Mouse (Mus musculus) large intestine, adult 2 months (tissue): ENCODE results near the gene Bcorl1. TPM values are rescaled to one million over a fixed set of nuclear protein-coding genes. Genes with fewer than 3 reads are reported as not detected.

ENCODE experiments used
- DNase-seq: peaks from one replicate; pipeline ENCODE4 v3.0.0-alpha.2; 2012; ENCODE audit warnings: low read depth, low spot score
- WGBS: fragments of 180-500 bp; shearing (Covaris S2); methylation state at CpG from one replicate; pipeline ENCODE4 v1.1.7; 2018; 5-methylcytosine and 5-hydroxymethylcytosine counted together
- polyA plus RNA-seq: library from polyadenylated mRNA; depleted of rRNA; stranded (reverse); fragments of >200 nt; gene quantifications from 2 replicates; pipeline ENCODE4 v1.2.3, GENCODE M21; 2012

Gene Bcorl1
- polyA plus RNA-seq, 1 experiment = 2.8 TPM

DNA sequence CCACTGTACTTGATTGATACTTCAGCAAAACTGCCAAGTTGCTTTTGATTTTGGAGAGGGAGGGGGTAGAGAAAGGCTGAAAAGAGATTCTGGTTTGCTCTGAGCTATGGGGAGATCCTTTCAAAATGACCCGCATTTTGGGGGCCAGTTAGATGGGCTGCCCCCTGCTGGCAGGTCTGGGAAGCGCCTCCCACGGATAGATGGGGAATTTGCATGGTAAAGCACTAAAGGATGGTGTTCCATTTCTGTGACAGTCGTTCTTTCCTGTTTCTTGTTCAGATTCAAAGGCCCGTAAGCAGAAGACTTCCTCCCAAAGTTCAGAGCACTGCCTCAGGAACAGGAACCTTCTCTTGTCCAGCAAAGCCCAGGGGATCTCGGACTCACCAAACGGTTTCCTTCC, 42.5 kb downstream of the Bcorl1 start:
- no peak for DNase-seq
- 45% methylated on average over 7 of the region's 7 CpGs for WGBS

DNA sequence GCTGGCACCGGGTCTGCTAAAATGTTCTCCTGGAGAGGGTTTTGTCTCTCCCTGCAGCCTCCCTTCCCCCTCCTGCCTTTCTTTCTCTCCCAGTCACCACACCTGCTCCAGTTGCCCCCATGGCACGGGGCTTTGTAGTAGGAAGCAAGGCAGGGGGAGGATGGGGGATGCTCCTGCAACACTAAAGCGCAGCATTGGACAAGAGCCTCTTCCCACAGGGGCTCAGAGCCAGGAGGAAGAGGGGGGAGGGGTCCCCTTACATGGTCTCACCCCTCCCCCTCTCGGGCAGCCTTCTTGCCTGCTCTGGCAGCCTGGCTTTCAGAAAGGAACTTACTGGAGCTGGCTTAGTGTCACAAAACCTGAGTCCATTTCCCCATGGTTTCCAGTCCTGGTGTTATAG, 44.8 kb downstream of the Bcorl1 start:
- WGBS = 84% methylated on average over 4 of the region's 4 CpGs
- DNase-seq = no peak

DNA sequence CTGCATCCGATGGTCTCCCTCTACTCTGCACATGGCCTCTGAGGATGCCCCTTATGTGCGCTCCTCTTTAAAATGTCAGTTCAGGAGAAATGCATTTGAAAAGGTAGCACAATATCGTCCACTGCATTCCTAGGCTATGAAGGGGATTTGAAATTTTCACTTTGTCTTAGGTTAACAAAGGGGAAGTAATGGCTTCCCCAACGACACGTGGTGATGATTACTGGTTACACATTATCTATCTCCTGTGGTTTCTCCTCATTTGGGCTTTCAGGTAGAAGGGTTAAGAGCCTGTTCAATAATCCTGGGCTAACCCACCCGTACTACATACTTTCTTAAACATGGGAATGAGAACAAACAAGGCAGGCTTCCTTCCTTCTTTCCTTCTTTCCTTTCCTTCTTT, 48.2 kb downstream of the Bcorl1 start:
- WGBS = 78% methylated on average over 6 of the region's 6 CpGs
- DNase-seq = no peak

DNA sequence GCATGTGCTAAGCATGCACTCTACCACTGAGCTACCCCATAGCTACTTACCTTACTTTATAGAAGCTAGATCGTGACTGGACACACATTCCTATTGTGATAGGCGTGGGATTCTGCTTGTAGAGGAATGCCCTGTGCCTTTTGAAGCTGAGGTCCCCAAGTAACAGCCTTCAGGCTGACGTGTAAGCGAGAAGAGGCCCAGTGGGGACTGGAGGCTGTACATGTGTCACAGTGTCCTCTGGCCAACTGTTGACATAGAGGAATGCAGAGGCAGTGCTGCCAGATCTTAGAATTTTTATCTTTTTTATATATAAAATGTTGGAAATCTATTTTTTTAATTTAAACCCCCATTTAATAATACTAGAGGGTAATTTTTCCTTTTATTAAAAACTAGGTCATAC, 58.8 kb downstream of the Bcorl1 start:
- DNase-seq = no peak
- WGBS = 79% methylated on average over 4 of the region's 4 CpGs

DNA sequence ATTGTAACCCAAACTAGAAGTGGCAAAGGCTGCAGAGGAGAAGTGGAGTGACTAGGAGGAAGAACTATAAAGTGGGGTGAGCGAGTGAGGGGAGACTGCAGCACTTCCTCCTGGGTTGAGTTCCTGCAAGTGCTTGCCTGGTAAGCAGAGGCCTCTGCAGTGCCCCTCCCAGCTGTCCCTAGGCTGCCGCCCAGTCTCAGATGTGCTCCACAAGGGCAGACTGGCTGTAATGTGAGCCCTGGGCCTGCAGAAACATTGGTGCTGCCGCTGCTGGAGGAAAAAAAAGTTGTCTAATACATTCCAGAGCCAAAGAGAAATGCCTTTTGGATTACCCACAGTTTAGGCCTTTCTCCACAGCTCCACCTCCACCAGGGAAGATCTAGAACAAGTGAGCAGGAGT, 64.0 kb downstream of the Bcorl1 start:
- WGBS = 45% methylated on average over 3 of the region's 3 CpGs
- DNase-seq = no peak

DNA sequence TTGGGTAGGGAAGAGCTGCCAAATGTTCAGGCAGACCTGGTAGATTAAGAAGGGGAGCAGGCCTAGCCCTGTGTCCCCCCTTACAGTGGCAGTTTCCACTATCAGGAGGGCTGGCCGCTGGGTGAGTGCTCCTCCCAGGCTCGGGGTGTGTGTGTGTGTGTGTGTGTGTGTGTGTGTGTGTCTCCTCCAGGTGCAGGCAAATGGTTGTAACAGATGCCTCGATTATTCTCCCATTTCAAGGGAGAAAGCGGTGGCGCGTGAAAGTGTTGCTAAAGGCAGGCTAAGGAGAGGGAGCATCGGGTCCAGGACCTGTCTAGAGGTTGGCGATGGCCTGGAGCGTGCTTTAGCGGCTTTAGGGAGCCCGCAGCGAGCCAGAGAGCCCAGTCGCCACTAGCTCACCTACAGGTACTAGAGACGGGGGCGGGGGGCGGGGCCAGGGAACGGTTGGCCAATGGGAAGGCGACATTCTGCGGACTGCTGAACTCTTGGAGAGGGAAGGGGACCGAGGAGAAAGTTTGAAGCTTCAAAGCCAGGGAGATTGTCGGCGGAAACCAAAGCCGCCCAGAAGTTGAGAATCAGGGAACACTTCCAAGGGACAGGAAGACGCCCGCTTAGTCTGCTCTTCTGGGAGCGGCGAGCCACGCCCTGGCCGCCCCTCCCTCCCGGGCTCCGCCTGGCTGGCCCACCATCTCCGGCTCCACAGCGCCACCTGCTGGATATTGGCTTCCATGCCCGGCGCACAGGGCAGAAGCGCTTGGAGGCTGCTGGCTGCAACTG, 68.6 kb downstream of the Bcorl1 start:
- DNase-seq = peak; percentile 60
- 10% methylated on average over 36 of the region's 36 CpGs for WGBS

DNA sequence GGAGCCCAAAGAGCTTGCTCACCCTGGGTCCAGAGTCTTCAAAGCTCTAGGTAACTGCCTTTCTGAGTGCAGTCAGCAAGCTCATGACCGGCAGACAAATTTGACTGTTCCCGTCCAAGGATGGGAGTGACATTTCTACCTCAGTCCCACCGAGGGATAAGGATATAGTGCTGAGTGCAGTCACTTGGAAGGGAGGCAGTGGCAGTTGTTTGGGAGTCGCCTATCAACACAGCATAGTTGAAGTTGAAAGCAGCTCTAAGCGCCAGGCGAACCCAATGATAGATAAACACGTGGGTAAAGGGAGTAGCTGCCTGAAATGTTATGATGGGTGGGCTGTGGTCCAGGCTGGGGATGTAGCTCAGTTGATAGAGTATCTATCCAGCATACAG, 69.2 kb downstream of the Bcorl1 start:
- DNase-seq = no peak
- 26% methylated on average over 7 of the region's 7 CpGs for WGBS

DNA sequence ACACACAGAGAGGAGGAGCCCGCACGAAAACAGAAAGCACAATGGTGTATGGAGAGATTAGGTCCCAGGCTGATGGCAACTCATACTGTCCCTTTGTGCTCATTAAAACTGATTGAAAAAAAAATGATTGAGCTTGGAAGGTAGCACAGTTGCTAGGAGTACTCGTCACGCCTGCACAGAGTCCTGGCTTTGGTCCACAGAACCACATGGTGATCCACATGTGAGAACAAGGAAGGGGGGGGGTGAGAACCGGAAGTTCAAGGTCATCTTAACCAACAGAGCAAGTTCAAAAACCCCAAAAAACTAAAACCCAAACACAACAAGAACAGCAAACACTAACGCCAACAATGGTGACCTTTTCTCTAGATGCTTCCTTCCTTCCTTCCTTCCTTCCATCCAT, 71.5 kb downstream of the Bcorl1 start:
- no peak for DNase-seq
- WGBS = 62% methylated on average over 6 of the region's 6 CpGs

DNA sequence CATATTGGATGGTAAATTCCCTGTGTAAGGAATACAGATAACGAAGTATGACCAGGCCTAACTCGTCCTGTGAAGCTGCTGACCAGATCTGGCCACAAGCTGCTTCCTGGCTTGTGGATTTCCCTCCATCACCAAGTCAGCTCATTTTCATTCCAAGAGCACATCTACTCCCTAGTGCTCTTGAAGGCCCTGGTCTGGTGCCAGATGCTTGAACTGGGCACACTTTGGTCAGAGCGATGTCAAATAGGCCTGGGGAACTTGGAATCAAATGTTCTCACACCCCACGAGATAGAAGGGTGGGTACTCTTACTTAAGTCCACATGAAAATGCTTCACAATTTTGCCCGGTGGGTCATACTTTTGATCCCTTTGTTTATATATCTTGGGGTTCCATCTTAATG, 73.1 kb downstream of the Bcorl1 start:
- DNase-seq = no peak
- WGBS = 85% methylated on average over 5 of the region's 5 CpGs

DNA sequence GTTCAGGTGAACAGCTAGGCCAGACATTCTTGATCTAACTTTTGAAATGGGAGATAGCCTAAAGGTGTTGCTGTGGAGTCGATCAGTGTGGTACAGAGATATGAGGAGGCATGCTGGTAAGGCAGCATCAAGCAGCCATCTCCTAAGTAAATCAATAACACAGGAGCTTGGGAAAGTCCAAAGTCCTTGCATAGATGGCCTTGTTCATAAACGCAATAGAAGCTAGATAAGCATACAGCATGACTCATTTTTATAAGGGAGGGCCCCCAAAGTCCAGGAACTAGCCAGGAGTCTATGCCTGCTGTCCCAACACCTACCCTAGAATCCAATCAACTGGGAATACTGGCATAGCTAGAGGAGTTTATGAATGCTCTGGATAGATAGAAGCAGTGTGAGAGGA, 77.3 kb downstream of the Bcorl1 start:
- WGBS = 29% methylated on average over 2 of the region's 2 CpGs
- DNase-seq = peak; percentile 57

DNA sequence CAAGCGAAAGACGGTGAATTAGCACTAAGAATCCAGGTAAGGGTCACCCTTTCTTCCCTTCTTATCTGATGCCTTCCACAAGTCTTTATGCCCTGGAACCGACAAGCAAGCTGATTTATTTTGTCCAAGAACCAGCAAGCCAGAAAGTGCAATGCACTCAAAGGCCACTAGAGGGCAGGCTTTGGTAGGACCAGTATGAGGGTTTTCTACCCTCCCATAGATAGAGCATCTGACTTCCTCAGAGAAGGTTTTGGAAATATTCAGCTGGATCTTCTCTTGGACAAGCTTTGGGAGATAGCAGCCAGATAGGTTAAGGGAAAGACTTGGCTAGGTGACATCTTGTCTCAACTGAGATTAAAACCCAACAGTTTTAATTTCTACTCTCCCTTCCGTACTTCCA, 81.8 kb downstream of the Bcorl1 start:
- no peak for DNase-seq
- WGBS = 33% methylated on average over 4 of the region's 4 CpGs

DNA sequence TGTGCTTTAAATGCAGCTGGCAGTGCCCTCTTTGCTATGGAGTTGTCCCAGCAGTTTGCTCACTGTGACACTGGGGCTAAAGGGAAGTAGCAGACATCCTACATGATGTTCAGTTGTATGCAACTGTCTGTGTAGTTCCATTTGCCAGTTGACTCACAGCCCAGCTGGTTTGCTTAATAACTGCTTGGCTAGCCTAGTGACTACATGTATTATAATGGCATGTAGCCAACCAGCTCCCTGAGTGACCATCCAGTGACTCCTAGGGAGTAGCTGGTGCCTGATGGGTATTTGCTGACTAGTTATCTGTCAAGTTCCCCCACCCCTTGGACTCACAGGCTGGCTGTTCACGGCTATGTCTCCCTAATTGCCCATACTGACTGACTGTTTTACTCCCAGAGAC, 82.5 kb downstream of the Bcorl1 start:
- 46% methylated on average over 1 of the region's 1 CpGs for WGBS

DNA sequence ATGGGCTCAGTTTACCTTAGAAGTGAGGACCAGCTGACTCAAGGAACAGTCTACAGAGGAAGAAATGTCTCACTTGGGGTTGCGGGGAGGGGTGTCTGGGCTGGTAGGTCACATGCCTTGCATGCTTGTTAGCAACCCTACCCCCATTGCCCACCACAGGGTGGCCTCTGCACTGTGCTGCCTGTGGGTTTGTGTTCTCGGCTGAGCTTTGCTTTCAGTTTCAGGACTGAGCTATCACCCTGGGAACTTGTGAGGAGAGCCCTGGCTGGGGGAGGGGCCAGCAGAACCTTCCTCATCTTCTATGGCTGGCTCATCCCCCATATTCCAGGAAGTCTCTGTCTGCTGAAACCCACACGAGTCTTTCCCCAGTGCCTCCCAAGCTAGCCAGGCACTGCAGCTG, 83.4 kb downstream of the Bcorl1 start:
- no peak for DNase-seq
- 39% methylated on average over 3 of the region's 3 CpGs for WGBS

More for the DNA sequence above, 82.5 kb downstream of the Bcorl1 start:
- DNase-seq = no peak

DNA sequence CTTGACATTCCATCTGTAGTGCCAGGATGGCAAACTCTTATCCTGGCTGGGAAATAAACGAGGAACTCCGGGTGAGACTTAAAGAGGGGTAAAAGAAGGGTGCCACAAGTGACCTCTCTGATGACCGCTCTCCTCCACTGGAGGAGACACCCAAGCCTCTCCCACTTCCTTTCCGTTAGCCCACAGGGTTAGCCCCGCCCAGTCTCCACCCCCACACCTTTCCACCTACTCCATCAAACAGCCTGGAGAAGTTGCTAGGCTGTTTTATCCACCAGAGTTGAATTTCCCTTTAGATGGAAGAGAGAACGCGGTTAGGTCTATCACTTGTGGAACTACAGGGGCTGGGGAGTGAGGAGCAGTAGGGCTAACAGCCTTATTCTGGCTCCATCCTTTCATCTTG, 84.1 kb downstream of the Bcorl1 start:
- 44% methylated on average over 7 of the region's 7 CpGs for WGBS
- no peak for DNase-seq

DNA sequence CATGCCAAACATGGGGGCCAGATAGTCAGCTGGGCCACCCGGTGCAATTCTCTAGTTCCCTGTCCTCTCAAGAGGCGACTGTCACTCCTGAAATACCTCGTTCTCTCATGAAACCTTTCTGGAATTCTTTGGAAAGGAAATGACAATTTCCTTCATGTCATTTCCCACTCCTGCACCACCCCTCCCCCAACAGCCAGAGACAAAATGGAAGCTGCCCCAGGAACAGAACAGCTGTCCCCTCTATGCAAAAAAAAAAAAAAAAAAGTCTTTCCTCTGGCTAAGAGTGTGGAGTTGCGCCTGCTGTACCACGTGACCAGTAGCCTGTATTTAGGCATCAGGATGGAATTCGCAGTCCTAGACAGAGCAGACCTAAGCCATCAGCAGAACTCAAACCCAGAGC, 87.1 kb downstream of the Bcorl1 start:
- 71% methylated on average over 6 of the region's 6 CpGs for WGBS
- no peak for DNase-seq

DNA sequence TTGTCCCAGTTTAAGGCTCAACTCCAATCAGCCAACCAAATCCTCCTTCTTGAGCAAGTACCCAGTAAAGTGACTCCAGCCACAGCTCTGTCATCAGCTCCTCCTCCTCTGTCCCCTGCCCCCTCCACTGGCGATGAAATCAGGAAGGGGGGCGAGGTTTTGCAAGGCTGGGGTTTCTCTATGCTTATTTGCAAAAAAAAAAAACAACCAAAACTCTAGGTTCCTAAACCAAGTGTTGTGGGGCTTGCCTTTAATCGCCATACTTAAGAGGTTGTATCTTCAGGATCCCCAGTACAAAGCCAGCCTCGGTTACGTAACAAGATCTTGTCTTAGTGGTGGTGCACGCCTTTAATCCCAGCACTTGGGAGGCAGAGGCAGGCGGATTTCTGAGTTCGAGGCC, 87.5 kb downstream of the Bcorl1 start:
- 74% methylated on average over 8 of the region's 8 CpGs for WGBS
- DNase-seq = no peak

DNA sequence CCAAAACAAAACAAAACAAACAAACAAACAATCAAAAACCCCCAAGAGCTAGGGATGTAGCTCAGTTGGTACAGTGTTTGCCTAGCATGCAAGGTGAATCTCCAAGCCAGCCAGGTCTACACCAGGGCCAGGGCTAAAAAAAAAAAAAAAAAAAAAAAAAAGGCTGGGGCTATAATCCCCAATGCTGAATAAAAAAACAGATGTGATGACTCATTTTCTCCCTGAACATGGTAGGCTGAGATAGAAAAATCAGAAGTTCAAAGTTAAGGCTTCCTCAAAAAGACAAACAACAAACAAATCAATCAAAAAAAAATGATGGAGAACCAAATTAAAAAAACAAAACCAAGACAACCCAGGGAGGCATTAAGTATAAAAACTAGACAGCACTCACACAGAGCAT, 87.9 kb downstream of the Bcorl1 start:
- no peak for DNase-seq

DNA sequence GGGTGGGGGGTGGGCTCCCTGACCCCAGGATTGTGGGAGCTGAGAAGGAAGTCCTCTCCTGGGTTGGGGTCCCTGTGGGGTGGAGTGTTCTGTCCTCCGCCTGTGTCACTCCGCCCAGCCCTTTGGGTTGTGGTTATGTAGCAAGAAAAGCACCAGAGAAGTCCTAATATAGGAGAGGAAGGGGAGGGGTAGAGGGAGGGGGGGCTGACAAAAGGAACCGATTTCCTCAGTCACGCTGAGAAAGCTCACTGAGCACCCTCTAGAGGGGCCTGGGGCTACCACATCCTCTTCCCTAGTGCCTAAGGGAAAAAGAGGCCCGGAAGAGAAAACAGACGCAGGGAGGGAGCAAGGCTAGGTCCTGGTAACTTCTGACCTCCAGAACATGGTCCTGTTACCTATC, 88.4 kb downstream of the Bcorl1 start:
- 55% methylated on average over 6 of the region's 6 CpGs for WGBS
- no peak for DNase-seq

DNA sequence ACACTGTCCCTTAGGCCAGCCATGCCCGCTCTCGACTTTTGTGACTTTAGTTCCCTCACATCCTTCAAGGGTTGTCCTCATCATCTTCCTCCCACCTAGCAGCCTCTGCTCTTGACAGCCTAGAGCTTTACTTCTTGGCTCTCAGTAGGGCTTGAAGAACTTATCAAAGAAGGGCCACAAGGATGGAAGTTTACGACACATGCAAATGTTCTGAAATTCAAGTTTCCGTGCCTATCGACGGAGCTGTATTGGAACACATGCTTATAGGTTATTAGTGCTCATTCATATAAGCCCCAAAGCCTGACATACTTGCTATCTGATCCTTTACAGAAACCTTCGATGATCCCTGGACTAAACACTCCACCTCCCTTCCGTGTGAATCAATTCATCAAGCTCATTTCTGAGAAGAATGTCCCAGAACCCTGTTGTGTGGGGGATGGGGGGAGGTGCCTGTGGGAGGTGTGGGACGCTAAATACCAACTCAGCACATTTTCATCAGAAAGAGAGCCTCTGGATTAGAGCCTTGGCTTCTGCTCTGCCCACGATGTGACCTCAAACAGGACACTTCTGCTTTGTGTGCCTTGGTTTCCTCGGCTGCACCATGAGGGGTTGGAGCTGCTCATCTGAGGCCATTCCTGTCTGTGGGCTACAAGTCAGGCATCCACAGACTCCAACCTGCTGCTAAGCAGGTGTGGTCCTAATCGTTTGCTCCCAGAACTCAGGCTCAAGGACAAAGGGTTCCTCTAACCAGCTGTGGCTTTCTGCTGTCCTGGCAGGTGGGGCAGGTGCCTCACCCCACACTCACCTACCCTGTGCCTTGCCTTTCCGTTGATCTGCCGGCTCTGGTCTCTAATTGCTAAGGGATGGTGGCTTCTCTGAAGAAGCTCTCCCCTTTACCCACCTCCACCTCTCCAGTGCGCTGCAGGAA, 91.7 kb downstream of the Bcorl1 start:
- DNase-seq = no peak
- WGBS = 63% methylated on average over 15 of the region's 15 CpGs

DNA sequence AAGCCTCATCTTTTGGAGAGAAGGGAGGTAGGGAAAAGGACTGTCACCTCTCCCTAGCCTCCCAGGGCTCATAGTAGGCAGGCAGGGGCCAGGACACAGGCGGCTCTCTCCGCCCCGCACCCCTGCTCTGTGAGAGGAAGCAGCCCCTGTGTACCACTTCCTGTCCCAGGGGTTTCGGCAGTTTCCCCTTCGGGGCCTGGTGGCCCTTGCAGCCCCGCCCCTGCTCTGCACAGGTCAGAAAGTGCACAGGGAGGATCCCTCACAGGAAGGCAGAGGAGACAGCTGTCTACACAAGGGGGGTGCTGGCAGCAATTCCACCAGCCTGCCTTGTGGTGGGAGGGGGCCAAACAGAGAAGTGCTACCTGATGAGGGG, 92.4 kb downstream of the Bcorl1 start:
- 40% methylated on average over 6 of the region's 6 CpGs for WGBS
- DNase-seq = no peak

DNA sequence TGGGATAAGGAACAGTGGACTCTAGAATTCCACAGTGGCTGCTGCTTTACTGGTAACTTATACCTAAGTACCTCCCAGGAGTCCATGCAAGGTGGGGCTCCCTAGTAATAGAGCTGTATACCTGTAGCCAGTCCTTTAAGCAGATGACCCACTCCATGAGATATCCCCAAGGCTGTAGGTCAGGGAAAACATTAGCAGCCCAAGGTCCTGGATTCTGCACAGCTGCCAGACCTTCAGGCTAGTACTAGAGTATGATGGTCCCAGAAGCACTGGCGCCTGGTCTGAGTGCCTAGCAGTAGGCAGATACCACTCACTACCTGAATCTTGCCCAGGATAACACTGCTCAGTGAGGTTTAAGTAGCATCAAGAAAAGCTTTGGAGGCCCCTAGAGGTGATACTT, 93.1 kb downstream of the Bcorl1 start:
- DNase-seq = no peak
- 83% methylated on average over 1 of the region's 1 CpGs for WGBS
